Mouse (Mus musculus) lung, postnatal 0 days (tissue): ENCODE data around the gene Igdcc4.

Source experiments
- CTCF ChIP-seq: IDR thresholded peaks from 2 replicates; pipeline ENCODE4 v1.5.1; 2016; ENCODE audit warnings: antibody characterized with exemption, mild to moderate bottlenecking
- EP300 ChIP-seq: IDR thresholded peaks from 2 replicates; pipeline ENCODE4 v1.6.1; 2016; ENCODE audit warnings: antibody characterized with exemption, mild to moderate bottlenecking, control low read depth

DNA sequence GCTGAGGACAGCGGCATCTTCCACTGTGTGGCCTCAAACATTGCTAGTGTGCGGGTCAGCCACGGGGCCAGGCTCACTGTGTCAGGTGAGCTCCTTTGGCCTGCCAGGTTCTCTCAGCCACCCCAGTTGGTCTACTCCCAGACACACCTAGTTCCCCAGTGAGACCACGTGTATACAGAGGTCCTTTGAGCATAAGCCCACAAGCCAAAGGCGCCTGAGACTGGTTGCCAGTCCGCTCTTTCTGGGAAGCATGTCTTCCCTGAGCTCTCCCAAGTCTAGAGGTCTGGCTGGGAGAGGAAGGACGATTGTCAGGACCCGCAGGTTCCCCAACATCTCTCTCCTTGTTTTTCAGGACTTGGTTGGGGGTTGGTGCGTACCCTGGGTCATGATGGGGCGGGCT lies 76.6 kb downstream of the Igdcc4 start:
- TF ChIP-seq EP300 (no peak), CTCF (no peak)
